Mouse (Mus musculus) natural killer cell, adult 2 months (primary cell): Measurements from ENCODE around the gene Sytl2.

ENCODE experiments used
- DNase-seq, 2 experiments: peaks; one replicate each; pipeline ENCODE4 v3.0.0; 2022; ENCODE audit warnings: low spot score in 2 of 2

The Sytl2 gene

GRCm38 (mm10) chr7:90308003-90308402, 6.0 kb downstream of the Sytl2 start:
- peak; percentile 24 to 49 for DNase-seq

GRCm38 (mm10) chr7:90312151-90312883, 10.3 kb downstream of the Sytl2 start:
- peak; percentile 18 to 30 for DNase-seq

- DNase-seq = peak; percentile 11 to 18
Observed at GRCm38 (mm10) chr7:90313421-90313820, 11.4 kb downstream of the Sytl2 start.

GRCm38 (mm10) chr7:90316823-90317222, 14.8 kb downstream of the Sytl2 start:
- no peak for DNase-seq

- no peak for DNase-seq
Observed at GRCm38 (mm10) chr7:90319446-90319845, 17.4 kb downstream of the Sytl2 start.

GRCm38 (mm10) chr7:90320124-90320523, 18.1 kb downstream of the Sytl2 start:
- DNase-seq = no peak

GRCm38 (mm10) chr7:90325166-90325565, 23.1 kb downstream of the Sytl2 start:
- DNase-seq = no peak

- DNase-seq = no peak
Observed at GRCm38 (mm10) chr7:90330200-90330599, 28.1 kb downstream of the Sytl2 start.

- no peak for DNase-seq
Observed at GRCm38 (mm10) chr7:90332483-90333065, 30.5 kb downstream of the Sytl2 start.

- DNase-seq = no peak
Observed at GRCm38 (mm10) chr7:90334362-90334761, 32.3 kb downstream of the Sytl2 start.

GRCm38 (mm10) chr7:90334831-90335230, 32.8 kb downstream of the Sytl2 start:
- DNase-seq = no peak

GRCm38 (mm10) chr7:90335755-90336194, 33.7 kb downstream of the Sytl2 start:
- DNase-seq = no peak

- no peak for DNase-seq
Observed at GRCm38 (mm10) chr7:90341212-90341957, 39.3 kb downstream of the Sytl2 start.

- peak; percentile 39 to 54 for DNase-seq
Observed at GRCm38 (mm10) chr7:90344903-90345302, 42.9 kb downstream of the Sytl2 start.

GRCm38 (mm10) chr7:90347779-90348437, 45.9 kb downstream of the Sytl2 start:
- no peak for DNase-seq

GRCm38 (mm10) chr7:90349014-90349413, 47.0 kb downstream of the Sytl2 start:
- no peak for DNase-seq

GRCm38 (mm10) chr7:90352183-90352582, 50.1 kb downstream of the Sytl2 start:
- DNase-seq = no peak

GRCm38 (mm10) chr7:90353488-90354228, 51.6 kb downstream of the Sytl2 start:
- peak; percentile 82 to 88 for DNase-seq

GRCm38 (mm10) chr7:90354229-90354604, 52.2 kb downstream of the Sytl2 start:
- no peak for DNase-seq

GRCm38 (mm10) chr7:90355454-90355853, 53.4 kb downstream of the Sytl2 start:
- DNase-seq = peak; percentile 62 to 71

- DNase-seq = no peak
Observed at GRCm38 (mm10) chr7:90355995-90356394, 53.9 kb downstream of the Sytl2 start.
